Mouse (Mus musculus) testis, adult 2 months (tissue): ENCODE measurements around the gene Evi2b. TPM values are rescaled to one million over a fixed set of nuclear protein-coding genes. Genes with fewer than 3 reads are reported as not detected.

Experiments used
- H3K27ac ChIP-seq: fragments of 200-500 bp; 2 replicates; pipeline ENCODE4 v1.5.1; 2012; ENCODE audit warnings: low read depth, low read length; ENCODE audit not compliant: control insufficient read depth, insufficient read depth
- H3K27me3 ChIP-seq: fragments of 200-500 bp; 2 replicates; pipeline ENCODE4 v1.6.1; 2012; ENCODE audit warnings: mild to moderate bottlenecking, low read length, moderate library complexity; ENCODE audit not compliant: control insufficient read depth, insufficient read depth
- H3K36me3 ChIP-seq: fragments of 200-500 bp; 2 replicates; pipeline ENCODE4 v1.6.1; 2012; ENCODE audit warnings: mild to moderate bottlenecking, low read length; ENCODE audit not compliant: control insufficient read depth, insufficient read depth
- H3K4me1 ChIP-seq: fragments of 200-500 bp; 2 replicates; pipeline ENCODE4 v1.6.1; 2012; ENCODE audit warnings: low read length; ENCODE audit not compliant: control insufficient read depth, insufficient read depth
- H3K4me3 ChIP-seq: fragments of 200-500 bp; 2 replicates; pipeline ENCODE4 v1.5.1; 2012; ENCODE audit warnings: low read depth, mild to moderate bottlenecking, low read length, moderate library complexity, mixed read lengths; ENCODE audit not compliant: control insufficient read depth
- CTCF ChIP-seq: fragments of 200-500 bp; IDR thresholded peaks from 2 replicates; pipeline ENCODE4 v1.5.1; 2012; ENCODE audit warnings: low read depth, mild to moderate bottlenecking, inconsistent platforms, low read length, moderate library complexity; ENCODE audit not compliant: control insufficient read depth, insufficient read depth, insufficient replicate concordance
- POLR2A ChIP-seq: fragments of 200-500 bp; IDR thresholded peaks from 2 replicates; pipeline ENCODE4 v1.6.1; 2012; ENCODE audit warnings: low read depth, mild to moderate bottlenecking, inconsistent platforms, low read length, moderate library complexity; ENCODE audit not compliant: control insufficient read depth
- polyA plus RNA-seq: library from polyadenylated mRNA; depleted of rRNA; stranded (reverse); fragments of >200 nt; gene quantifications from 2 replicates; pipeline ENCODE4 v1.2.3, GENCODE M21; 2012

The Evi2b gene
- polyA plus RNA-seq, 1 experiment = 0.06 TPM

DNA sequence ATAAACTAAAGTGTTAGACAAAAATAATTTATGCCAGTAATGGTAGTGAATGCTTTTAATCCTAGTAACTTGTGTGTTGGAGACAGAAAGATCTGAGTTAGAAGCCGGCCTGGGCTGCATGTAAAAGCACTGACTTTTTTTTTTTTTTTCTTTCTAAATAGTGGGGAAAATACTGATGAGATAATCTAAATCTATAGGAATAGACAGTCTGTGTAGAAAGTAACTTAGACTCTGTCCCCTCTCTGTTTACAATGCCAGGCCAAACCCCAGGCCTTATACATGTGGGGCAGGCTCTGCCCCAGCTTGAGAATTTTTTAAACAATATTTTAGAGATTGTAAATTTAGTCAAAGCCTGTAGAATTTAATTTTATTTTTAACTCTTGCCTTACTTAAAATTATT is 618 bp downstream of the Evi2b start:
- no peaks in the 10 kb centered on the region for H3K4me1 ChIP-seq
- no peaks in the 10 kb centered on the region for H3K36me3 ChIP-seq
- H3K4me3 ChIP-seq = no peak overlapping the region
- H3K27me3 ChIP-seq = no peaks in the 10 kb centered on the region
- TF ChIP-seq CTCF (no peak), POLR2A (no peak)
- no peak overlapping the region for H3K27ac ChIP-seq

DNA sequence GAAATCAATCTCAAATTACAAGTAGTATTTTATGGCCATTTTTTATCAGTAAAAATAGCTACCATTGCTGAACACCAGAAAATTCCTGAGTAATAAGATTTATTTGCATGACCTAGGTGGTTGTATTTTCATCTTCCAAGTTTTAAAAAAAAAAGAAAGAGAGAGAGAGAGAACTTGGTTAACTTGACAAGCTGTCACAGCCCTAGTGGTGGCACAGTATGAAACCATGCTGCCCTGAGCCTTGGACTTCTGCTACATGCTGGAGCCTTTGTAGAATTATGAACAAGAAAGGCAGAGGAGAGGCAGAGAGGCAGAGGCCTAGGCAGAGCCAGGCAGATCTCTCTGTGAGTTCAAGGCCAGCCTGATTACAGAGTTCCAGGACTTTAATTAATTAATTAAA is 1.6 kb downstream of the Evi2b start:
- H3K27ac ChIP-seq = no peak overlapping the region
- no peak overlapping the region for H3K4me3 ChIP-seq
- H3K27me3 ChIP-seq = no peaks in the 10 kb centered on the region
- H3K4me1 ChIP-seq = no peaks in the 10 kb centered on the region
- TF ChIP-seq POLR2A = no peak
- TF ChIP-seq CTCF = no peak
- no peaks in the 10 kb centered on the region for H3K36me3 ChIP-seq

DNA sequence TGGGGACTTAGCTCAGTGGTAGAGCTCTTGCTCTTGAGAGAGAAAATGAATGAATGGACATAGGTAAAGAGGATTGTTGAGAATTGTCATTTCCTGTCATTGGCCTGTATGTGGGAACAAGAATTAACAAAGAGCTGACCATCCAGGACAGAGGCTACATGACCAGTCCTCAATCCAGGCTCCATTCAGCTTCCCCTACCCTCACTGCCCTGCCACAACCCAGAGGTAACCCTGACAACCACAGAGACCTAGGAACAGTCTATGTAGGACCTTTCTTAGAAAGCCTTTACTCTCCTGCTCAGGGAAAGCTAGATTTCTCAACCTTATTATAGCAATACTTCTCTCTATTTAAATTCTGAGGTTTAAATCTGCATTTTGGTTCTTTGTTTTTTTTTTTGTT is 2.8 kb downstream of the Evi2b start:
- no peak overlapping the region for H3K4me3 ChIP-seq
- no peak overlapping the region for H3K27ac ChIP-seq
- no peaks in the 10 kb centered on the region for H3K4me1 ChIP-seq
- no peaks in the 10 kb centered on the region for H3K36me3 ChIP-seq
- H3K27me3 ChIP-seq = no peaks in the 10 kb centered on the region
- TF ChIP-seq POLR2A = no peak
- TF ChIP-seq CTCF = no peak

DNA sequence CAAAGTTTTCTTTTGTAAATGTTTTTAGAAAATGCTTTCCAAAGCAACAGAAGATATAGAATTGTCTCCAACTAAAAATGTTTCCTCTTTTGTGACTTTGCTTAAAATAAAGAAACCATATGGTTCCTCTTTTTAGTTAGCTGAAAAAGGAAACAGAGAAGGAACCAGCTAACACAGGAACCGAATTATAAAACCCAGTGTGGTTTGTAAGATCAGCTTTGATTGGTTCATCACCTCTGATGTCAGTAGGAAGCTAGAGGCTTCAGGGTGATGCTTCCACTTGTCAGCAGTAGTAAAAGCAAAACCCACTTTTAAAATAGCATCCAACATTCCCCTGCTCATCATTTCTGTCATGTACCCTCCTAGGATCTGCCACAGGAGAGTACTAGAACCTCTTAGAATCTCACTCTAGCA is 3.7 kb downstream of the Evi2b start:
- no peaks in the 10 kb centered on the region for H3K36me3 ChIP-seq
- no peak overlapping the region for H3K27ac ChIP-seq
- TF ChIP-seq POLR2A (no peak), CTCF (no peak)
- H3K27me3 ChIP-seq = no peaks in the 10 kb centered on the region
- no peak overlapping the region for H3K4me3 ChIP-seq
- H3K4me1 ChIP-seq = no peaks in the 10 kb centered on the region

DNA sequence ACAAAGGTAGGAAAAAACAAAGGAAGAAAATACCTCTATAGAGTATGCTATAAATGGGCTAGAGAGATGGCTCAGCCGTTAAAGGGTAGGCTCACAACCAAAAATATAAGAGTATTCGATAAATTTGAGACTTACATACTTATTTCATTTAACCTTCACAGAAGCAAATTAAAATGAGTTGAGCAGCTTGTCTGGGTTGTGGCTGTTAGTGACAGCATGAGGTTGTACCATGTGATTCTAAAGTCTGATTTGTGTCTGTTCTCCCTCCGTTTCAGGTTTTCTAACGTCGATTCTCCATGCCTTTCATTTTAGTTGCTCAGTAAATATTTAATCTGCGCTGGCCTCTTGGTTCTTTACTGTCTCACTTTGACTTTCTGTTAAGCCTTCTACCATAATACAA is 4.3 kb downstream of the Evi2b start:
- Histone ChIP-seq H3K27ac (no peak overlapping the region), H3K36me3 (no peaks in the 10 kb centered on the region), H3K4me3 (no peak overlapping the region), H3K27me3 (no peaks in the 10 kb centered on the region), H3K4me1 (no peaks in the 10 kb centered on the region)
- TF ChIP-seq CTCF (no peak), POLR2A (no peak)

DNA sequence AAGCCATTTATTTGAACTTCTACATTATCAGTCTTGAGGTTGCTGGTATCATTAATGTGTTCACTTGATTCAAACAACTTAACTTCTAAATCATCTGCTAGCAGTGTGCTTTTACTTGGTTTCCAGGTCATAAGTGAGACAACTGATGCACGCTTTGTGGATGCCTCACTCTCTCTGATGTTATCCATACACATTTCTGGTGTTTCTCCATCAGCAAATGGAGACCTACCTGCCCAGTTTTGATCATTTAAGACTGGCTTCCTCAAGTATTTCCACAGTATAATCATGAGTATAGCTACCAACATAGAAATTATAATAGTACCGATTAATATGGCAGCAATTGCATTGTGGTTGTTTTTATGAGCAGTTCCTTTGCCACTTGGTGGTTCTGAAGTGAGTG is 7.8 kb downstream of the Evi2b start:
- Histone ChIP-seq H3K4me3 (no peak overlapping the region), H3K27me3 (no peaks in the 10 kb centered on the region), H3K4me1 (no peaks in the 10 kb centered on the region), H3K27ac (no peak overlapping the region), H3K36me3 (no peaks in the 10 kb centered on the region)
- TF ChIP-seq POLR2A (no peak), CTCF (no peak)

DNA sequence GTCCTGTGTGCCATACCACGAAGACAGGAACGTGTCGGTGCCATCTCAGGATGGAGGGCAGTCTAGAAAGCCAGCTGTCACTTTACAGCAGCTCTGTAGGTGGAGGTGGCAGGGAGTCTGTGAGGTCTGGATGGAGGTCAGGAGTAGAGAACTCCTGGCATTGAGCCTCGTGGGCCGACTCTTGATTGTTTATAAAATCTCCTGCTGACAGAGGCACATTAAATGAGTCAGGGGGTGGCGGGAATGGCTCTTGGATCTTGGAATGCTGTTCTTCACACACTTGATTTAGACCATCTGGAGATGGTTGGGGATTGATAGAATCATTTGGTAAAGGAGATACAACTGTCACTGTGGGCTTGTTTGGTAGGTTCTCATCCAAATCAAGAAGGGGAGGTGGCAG is 8.2 kb downstream of the Evi2b start:
- Histone ChIP-seq H3K4me3 (no peak overlapping the region), H3K36me3 (no peaks in the 10 kb centered on the region), H3K4me1 (no peaks in the 10 kb centered on the region), H3K27me3 (no peaks in the 10 kb centered on the region), H3K27ac (no peak overlapping the region)
- TF ChIP-seq POLR2A (no peak), CTCF (no peak)

DNA sequence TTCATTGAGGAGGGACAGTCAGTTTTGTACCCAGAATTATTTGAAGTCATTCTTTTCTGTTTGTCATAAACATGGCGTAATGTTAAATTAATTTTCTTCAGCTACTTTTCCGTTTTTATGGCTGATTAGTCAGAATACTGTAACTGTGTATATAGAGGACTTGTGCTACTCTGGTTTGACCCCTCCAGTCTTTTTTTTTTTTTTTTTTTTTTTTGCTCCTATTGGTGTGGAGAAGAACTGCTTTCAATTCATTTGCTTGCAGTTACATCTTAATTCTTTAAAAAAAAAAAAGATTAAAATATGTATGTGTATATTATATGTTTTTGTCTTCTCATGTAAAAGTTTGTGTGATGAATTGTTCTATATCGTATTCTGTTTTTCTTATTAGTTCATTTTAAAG is 11.6 kb downstream of the Evi2b start:
- TF ChIP-seq POLR2A (no peak), CTCF (no peak)
- no peaks in the 10 kb centered on the region for H3K36me3 ChIP-seq
- no peaks in the 10 kb centered on the region for H3K27me3 ChIP-seq
- no peak overlapping the region for H3K27ac ChIP-seq
- H3K4me3 ChIP-seq = no peak overlapping the region
- no peaks in the 10 kb centered on the region for H3K4me1 ChIP-seq
